Mouse (Mus musculus): Measurements from ENCODE around the gene Gnat3.

The Gnat3 gene

GRCm38 (mm10) chr5:18007067-18007466 is 44.7 kb downstream of the Gnat3 start:
- DNase-seq = peak; percentile 14 to 31

GRCm38 (mm10) chr5:18010301-18010700 is 48.0 kb downstream of the Gnat3 start:
- DNase-seq = no peak

- no peak for DNase-seq
Observed at GRCm38 (mm10) chr5:18013196-18013595, 50.8 kb downstream of the Gnat3 start.

GRCm38 (mm10) chr5:18014209-18014829 is 52.0 kb downstream of the Gnat3 start:
- DNase-seq = no peak

GRCm38 (mm10) chr5:18023347-18023746 is 61.0 kb downstream of the Gnat3 start:
- DNase-seq = peak; percentile 27 to 36

GRCm38 (mm10) chr5:18027531-18027930 is 65.2 kb downstream of the Gnat3 start:
- no peak for DNase-seq

GRCm38 (mm10) chr5:18035848-18036638 is 73.7 kb downstream of the Gnat3 start:
- DNase-seq = no peak

GRCm38 (mm10) chr5:18043022-18043421 is 80.7 kb downstream of the Gnat3 start:
- peak; percentile 58 to 91 for DNase-seq

GRCm38 (mm10) chr5:18048841-18049240 is 86.5 kb downstream of the Gnat3 start:
- no peak for DNase-seq

GRCm38 (mm10) chr5:18055323-18055722 is 93.0 kb downstream of the Gnat3 start:
- DNase-seq = no peak
